Mouse (Mus musculus) brain, embryonic 14.5 days (tissue): ENCODE measurements around the gene Tcf20.

Experiments
- CTCF ChIP-seq: fragments of 200-500 bp; IDR thresholded peaks from 2 replicates; pipeline ENCODE4 v1.5.1; 2012; ENCODE audit warnings: inconsistent platforms, mild to moderate bottlenecking, moderate library complexity, borderline replicate concordance; ENCODE audit not compliant: insufficient read depth, insufficient read length; ENCODE audit errors: extremely low read depth
- POLR2A ChIP-seq: fragments of 200-500 bp; IDR thresholded peaks from 2 replicates; pipeline ENCODE4 v1.6.1; 2012; ENCODE audit warnings: mild to moderate bottlenecking, inconsistent platforms, borderline replicate concordance; ENCODE audit not compliant: poor library complexity, insufficient read depth, insufficient read length, severe bottlenecking; ENCODE audit errors: extremely low read depth

DNA sequence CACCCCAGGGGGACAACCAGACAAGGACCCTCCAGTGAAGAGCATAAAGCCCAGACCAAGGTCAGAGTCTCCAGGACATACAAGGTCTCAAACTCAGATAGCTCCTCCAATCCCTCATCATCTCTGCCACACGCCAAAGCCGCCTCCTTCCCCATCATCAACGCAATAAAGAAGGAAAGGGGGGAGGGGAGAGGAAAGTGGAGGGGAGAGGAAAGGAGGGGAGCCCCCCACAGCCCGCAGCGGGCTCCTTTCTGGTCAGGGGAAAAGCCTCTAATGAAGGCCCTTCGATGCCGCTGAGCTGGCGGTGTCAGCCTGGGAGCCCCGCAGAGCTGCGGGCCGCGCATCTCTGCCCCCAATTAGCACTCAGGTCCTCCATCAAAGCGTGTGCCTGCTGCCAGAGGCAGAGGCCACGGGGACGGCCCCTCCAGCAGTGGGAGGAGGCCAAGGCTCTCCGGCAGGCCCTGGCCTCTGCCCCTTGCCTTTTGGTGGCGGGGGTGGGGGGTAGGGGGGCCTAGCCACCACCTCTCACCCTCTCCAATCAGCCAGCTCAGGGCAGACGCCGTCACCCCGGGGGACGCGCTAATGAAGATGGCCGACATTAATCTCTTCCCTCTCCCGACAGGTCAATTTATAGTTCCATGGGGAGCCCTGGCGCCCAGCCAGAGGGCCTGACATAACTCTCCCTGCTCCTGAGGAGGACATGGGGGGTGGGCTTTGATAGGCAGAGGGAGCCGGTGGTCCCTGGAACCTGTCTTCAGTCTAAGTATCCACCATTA is 26.7 kb downstream of the Tcf20 start:
- TF ChIP-seq POLR2A: no peak
- no peak for TF ChIP-seq CTCF
